Mouse (Mus musculus) hindbrain, embryonic 13.5 days (tissue): ENCODE results near the gene Snx11. TPM values are rescaled to one million over a fixed set of nuclear protein-coding genes. Genes with fewer than 3 reads are reported as not detected.

ENCODE experiments used
- ATAC-seq: fragments of 200-750 bp; cut with Nextera tagmentation; 2 replicates; pipeline ENCODE4 v1.8.0; 2017; ENCODE audit warnings: moderate TSS enrichment; ENCODE audit not compliant: low FRiP score
- H3K27ac ChIP-seq: fragments of 300-500 bp; sonication (generic); 2 replicates; pipeline ENCODE4 v1.5.1; 2015; ENCODE audit warnings: inconsistent platforms, mild to moderate bottlenecking, moderate library complexity
- H3K27me3 ChIP-seq: fragments of 300-500 bp; sonication (generic); 2 replicates; pipeline ENCODE4 v1.6.1; 2015; ENCODE audit warnings: mild to moderate bottlenecking, inconsistent platforms
- H3K36me3 ChIP-seq: fragments of 300-500 bp; sonication (generic); 2 replicates; pipeline ENCODE4 v1.6.1; 2015; ENCODE audit warnings: mild to moderate bottlenecking, inconsistent platforms
- H3K4me1 ChIP-seq: fragments of 300-500 bp; sonication (generic); replicated peaks from 2 replicates; pipeline ENCODE4 v1.6.1; 2015; ENCODE audit warnings: inconsistent platforms
- H3K4me2 ChIP-seq: fragments of 300-500 bp; sonication (generic); 2 replicates; pipeline ENCODE4 v1.6.1; 2015; ENCODE audit warnings: inconsistent platforms, mild to moderate bottlenecking, moderate library complexity
- H3K4me3 ChIP-seq: fragments of 300-500 bp; sonication (generic); 2 replicates; pipeline ENCODE4 v1.5.1; 2015; ENCODE audit warnings: mild to moderate bottlenecking, inconsistent platforms
- H3K9ac ChIP-seq: fragments of 300-500 bp; sonication (generic); 2 replicates; pipeline ENCODE4 v1.6.1; 2015; ENCODE audit warnings: mild to moderate bottlenecking, inconsistent platforms
- H3K9me3 ChIP-seq: fragments of 300-500 bp; sonication (generic); 2 replicates; pipeline ENCODE4 v1.6.1; 2016; ENCODE audit warnings: inconsistent platforms
- WGBS: fragments of 180-500 bp; shearing (Covaris S2); methylation state at CpG from one replicate; pipeline ENCODE4 v1.1.7; 2015; 5-methylcytosine and 5-hydroxymethylcytosine counted together
- polyA plus RNA-seq: library from polyadenylated mRNA; unstranded; fragments of >200 nt; fragmentation: Nextera tagmentation; extraction: Ambion mirVana; gene quantifications from 2 replicates; pipeline ENCODE4 v1.2.1, GENCODE M21; 2015

Snx11 gene
- polyA plus RNA-seq, 1 experiment from 2014 or later = 71.8 TPM

DNA sequence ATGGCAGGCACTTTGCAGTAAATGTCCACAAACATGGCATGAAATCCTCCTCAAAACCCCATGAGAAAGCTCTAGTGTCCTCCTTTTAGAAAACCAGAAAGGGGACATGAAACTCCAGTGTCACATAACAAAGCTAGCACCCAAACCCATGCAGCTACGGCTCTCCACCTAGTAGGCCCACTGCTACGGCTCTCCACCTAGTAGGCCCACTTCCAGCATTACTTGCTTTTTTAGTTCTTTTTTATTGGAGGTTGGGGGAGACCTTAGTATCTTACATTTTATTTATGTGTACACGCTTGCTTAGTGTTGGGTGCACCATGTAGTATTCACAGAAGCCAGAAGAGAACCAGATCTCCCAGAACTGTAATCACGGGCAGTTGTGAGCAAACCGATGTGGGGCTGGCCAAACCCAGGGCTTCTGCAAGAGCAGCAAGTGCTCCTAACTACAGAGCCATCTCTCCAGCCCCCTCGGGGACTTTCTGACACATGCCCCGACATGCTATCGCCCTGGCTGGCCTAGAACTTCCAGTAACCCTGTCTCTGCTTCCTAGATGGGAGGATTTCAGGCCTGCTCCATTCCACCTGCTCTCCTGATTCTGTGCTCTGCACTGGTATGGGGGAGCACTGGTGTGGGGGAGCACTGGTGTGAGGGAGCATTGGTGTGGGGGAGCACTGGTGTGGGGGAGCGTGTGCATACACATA lies 5.9 kb downstream of the Snx11 start:
- Histone ChIP-seq H3K4me1 (peaks cover 61% of the 10 kb centered on the region), H3K9me3 (no peaks in the 10 kb centered on the region), H3K27ac (no peak overlapping the region), H3K4me3 (no peak overlapping the region), H3K27me3 (no peaks in the 10 kb centered on the region), H3K36me3 (peaks cover 60% of the 10 kb centered on the region), H3K4me2 (no peak overlapping the region), H3K9ac (no peak overlapping the region)
- 96% methylated on average over 9 of the region's 9 CpGs for WGBS
- ATAC-seq = no peak

DNA sequence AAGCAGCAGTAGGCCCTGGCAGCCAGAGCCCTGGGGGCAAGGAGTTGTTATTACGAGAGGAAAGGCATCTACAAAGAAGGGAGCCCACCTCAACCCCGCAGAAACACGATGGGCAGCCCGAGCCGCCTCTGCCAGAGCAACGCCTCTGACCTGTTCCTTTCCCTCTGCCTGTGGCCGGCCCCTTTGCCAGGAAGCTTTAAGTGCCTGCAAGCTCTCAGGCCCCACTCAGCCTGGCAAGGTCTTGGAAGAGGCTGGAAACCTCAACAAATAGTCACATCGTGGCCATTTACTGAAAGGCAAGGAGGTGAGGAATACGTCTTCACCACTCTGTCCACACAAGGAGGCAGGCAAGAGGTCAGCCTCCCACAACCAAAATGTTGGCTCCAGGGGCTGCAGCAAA lies 9.1 kb downstream of the Snx11 start:
- no peaks in the 10 kb centered on the region for H3K27me3 ChIP-seq
- ATAC-seq = no peak
- H3K4me2 ChIP-seq = peak overlapping the region; percentile 19; the same call in 1 of the 2 replicates
- H3K9me3 ChIP-seq = no peaks in the 10 kb centered on the region
- peaks cover 62% of the 10 kb centered on the region for H3K4me1 ChIP-seq
- WGBS = 66% methylated on average over 9 of the region's 9 CpGs
- H3K27ac ChIP-seq = peak overlapping the region; percentile 91
- H3K9ac ChIP-seq = peak overlapping the region; percentile 60
- H3K36me3 ChIP-seq = peaks cover 61% of the 10 kb centered on the region
- no peak overlapping the region for H3K4me3 ChIP-seq

DNA sequence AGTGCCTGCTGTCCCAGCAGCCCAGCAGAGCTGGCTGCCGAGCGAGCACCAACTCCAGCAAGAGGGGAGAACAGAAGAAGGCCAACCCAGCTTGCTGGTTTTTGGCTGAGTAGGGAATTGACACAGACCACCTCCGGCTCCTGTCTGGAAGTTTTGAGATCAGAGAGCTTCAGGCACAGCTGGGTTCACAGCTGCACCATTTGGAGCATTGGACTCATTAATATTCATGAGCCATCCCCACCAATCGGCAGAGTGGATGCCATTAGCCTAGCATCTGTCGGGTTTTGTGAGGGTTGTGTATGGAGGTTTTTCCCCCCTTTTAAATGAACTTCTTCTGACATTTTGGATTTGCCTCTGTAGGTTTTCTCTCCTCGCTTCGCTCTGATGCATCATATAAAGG lies 10.3 kb downstream of the Snx11 start:
- peak; percentile 49; the same call in 1 of the 2 replicates for ATAC-seq
- Histone ChIP-seq H3K36me3 (peaks cover 50% of the 10 kb centered on the region), H3K4me1 (peaks cover 70% of the 10 kb centered on the region), H3K9ac (0 out of 2 replicates have a peak overlapping the region, but pooled peaks have one; percentile 30), H3K27ac (peak overlapping the region; percentile 91), H3K27me3 (no peaks in the 10 kb centered on the region), H3K9me3 (no peaks in the 10 kb centered on the region), H3K4me3 (no peak overlapping the region), H3K4me2 (peak overlapping the region; percentile 19; the same call in 1 of the 2 replicates)
- WGBS = 7% methylated on average over 7 of the region's 7 CpGs

DNA sequence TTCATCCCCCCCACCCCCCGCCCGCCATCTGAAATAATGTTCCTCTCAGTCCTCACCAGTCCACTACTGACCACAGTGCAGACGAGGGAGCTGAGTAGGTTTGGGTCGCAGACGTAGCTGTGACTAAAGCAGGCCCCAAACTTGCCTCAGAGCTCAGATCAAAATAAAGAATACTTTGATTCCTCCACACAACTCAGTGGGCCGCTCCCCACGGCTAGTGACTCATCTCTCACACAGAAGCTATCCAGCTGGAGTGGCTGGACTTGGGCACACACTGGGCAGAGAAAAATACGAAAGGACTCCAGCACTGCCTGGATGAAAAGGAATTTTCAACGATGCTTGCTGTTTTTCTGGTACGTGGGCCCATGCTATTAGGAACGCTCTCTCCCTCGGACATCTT lies 10.8 kb downstream of the Snx11 start:
- no peak overlapping the region for H3K4me3 ChIP-seq
- H3K27ac ChIP-seq = peak overlapping the region; percentile 91
- no peak for ATAC-seq
- H3K4me2 ChIP-seq = no peak overlapping the region
- no peaks in the 10 kb centered on the region for H3K9me3 ChIP-seq
- H3K9ac ChIP-seq = 0 out of 2 replicates have a peak overlapping the region, but pooled peaks have one; percentile 30
- H3K4me1 ChIP-seq = peaks cover 72% of the 10 kb centered on the region
- no peaks in the 10 kb centered on the region for H3K27me3 ChIP-seq
- 61% methylated on average over 12 of the region's 12 CpGs for WGBS
- peaks cover 45% of the 10 kb centered on the region for H3K36me3 ChIP-seq

DNA sequence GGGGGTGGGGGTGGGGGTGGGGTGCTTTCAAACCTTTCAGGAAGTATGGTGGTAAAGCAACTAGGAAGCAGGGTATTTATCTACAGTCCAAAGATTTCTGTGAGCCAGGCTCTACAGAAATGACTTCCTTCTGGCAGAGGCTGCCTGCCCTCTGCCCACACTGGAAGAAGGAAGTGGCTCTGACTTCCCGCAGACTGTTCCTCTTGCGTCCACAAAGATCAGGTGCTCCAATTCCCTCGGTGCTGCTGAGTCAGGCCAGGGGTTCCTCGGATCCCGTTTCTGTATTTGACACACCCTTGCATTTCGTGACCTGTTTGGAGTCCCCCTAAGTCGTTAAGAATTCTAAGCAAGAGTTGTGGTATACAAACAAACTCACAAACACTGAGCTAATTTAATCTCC lies 11.7 kb downstream of the Snx11 start:
- no peak for ATAC-seq
- WGBS = 84% methylated on average over 7 of the region's 7 CpGs
- peaks cover 72% of the 10 kb centered on the region for H3K4me1 ChIP-seq
- H3K9me3 ChIP-seq = no peaks in the 10 kb centered on the region
- peaks cover 35% of the 10 kb centered on the region for H3K36me3 ChIP-seq
- H3K9ac ChIP-seq = no peak overlapping the region; the same call in 1 of the 2 replicates
- H3K27ac ChIP-seq = peak overlapping the region; percentile 91
- H3K27me3 ChIP-seq = no peaks in the 10 kb centered on the region
- H3K4me2 ChIP-seq = no peak overlapping the region
- H3K4me3 ChIP-seq = no peak overlapping the region

DNA sequence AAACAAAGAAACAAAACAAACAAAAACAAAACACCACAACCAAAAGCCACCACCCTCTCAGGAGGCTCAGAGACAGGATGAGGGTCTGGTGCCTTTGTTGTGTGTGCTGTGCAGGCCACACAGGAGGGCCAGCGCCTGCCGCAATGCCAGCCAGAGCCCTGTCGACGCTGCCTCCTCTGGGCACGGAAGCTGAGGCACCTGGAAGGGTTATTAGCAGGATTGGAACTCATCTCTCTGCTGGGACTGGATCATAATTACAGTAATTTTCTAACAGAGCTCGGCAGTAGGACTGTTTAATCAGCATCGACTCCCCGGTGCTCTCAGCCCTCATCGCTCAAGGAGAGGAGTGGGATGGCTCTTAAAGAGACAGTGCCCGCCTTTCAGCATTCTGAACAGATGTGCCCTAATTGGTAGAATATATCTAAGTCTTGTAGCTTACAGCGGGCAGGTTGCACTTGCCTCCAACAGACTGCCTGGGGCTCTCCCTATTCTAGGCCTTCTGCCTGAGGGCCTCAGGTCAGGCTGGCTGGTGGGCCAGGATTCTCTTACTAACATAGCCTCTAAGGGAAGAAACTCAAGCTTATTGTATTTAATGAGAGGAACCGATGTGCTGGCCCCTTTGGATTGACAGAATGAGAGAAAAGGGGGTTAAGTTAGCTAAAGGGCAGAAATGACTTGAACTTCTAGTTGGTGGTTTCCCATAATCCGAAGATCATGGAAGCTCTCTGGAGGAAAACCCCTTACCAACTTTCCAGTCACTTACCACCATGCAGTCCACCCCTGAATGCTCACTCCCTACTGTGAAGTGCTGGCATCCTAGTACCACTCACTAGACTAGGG lies 12.6 kb downstream of the Snx11 start:
- peak overlapping the region; percentile 57; the same call in 1 of the 2 replicates for H3K9ac ChIP-seq
- peak; percentile 57; the same call in 1 of the 2 replicates for ATAC-seq
- H3K4me3 ChIP-seq = no peak overlapping the region
- no peaks in the 10 kb centered on the region for H3K9me3 ChIP-seq
- H3K36me3 ChIP-seq = peaks cover 26% of the 10 kb centered on the region
- no peaks in the 10 kb centered on the region for H3K27me3 ChIP-seq
- WGBS = 19% methylated on average over 13 of the region's 13 CpGs
- H3K4me1 ChIP-seq = peaks cover 72% of the 10 kb centered on the region
- H3K27ac ChIP-seq = peak overlapping the region; percentile 91
- peak overlapping the region; percentile 33 for H3K4me2 ChIP-seq

DNA sequence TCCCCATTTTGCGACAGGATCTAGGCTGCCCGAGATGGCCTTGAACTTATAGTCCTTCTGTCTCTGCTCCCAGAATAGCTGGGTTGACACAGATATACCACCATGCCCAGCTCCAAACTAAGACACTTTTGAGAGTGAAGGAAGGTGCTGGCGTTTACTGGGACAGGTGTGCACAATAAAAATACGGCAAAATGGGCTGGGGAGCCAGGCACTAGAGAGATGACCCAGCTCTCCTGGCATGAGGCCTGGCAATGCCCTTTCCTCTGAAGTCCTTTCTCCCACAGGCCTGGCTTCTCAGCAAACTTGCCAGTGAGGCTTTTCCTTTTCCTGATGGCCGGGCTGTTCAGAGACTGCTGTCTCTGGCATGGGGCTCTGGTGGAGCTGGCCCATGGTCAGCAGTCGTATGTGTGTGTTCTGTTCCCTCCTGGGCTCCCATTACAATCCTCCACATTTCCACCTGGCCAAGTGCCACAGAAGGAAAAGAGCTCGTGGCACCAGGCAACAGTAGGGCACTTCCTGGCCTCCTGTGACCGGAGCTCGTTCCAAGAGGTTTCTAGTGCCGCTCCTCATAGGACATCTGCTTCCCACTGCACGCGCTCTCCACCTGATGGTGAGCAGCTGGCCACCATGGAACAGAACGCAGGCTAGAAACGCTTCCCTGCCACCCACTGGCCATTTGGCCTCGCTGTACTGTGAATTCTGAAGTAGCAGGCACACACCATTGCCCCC lies 14.5 kb downstream of the Snx11 start:
- Histone ChIP-seq H3K27me3 (no peaks in the 10 kb centered on the region), H3K27ac (peak overlapping the region; percentile 72), H3K4me3 (no peak overlapping the region), H3K9me3 (no peaks in the 10 kb centered on the region), H3K36me3 (peaks cover 8% of the 10 kb centered on the region), H3K4me1 (peaks cover 57% of the 10 kb centered on the region), H3K4me2 (no peak overlapping the region), H3K9ac (no peak overlapping the region)
- no peak for ATAC-seq
- WGBS = 62% methylated on average over 15 of the region's 15 CpGs

DNA sequence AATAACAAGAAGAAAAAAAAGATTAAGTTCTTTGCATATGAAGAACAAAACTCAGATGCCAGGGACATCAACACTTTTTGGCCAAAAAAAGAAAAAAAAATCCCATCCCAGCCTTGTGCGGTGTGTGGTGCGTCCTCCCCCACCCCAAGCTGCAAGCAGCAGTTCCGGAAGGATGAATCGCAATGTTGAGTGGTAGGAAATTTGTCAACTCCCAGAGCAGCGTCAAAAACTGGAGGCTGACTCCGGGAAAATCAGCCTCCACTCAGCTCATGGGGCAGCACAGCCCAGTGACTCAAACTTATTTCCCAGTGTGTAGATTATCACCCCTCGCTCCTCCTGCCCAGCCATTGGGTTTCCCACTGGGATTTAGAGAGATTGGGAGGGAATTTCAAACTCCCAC lies 15.4 kb downstream of the Snx11 start:
- Histone ChIP-seq H3K4me3 (no peak overlapping the region), H3K4me1 (peaks cover 47% of the 10 kb centered on the region), H3K9me3 (no peaks in the 10 kb centered on the region), H3K9ac (no peak overlapping the region), H3K4me2 (no peak overlapping the region), H3K27ac (0 out of 2 replicates have a peak overlapping the region, but pooled peaks have one; percentile 3), H3K36me3 (peaks cover 6% of the 10 kb centered on the region; the same call in 1 of the 2 replicates), H3K27me3 (no peaks in the 10 kb centered on the region)
- WGBS = 55% methylated on average over 7 of the region's 7 CpGs
- no peak for ATAC-seq

DNA sequence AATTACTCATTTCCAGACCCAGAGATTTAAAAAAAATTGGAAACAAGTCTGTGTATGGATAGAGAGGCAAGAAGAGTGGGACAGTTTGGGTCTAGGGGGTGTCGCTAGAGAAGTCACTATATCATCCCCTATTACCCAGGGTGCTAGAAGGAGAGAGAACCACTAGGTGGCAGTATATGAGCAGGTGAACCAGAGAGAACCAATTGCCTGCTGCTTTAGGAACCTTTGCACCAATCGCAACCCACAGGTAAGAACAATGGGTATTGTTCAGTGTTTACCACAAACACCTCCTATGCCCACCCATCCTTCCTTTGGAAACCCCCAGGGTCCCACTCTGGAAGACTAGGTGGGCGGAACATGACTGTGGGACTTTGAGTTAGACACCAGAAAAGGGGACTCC lies 17.3 kb downstream of the Snx11 start:
- WGBS = 49% methylated on average over 3 of the region's 3 CpGs
- no peak overlapping the region for H3K9ac ChIP-seq
- H3K27ac ChIP-seq = no peak overlapping the region
- H3K9me3 ChIP-seq = no peaks in the 10 kb centered on the region
- H3K27me3 ChIP-seq = no peaks in the 10 kb centered on the region
- H3K4me1 ChIP-seq = peaks cover 28% of the 10 kb centered on the region
- H3K36me3 ChIP-seq = no peaks in the 10 kb centered on the region
- ATAC-seq = no peak
- H3K4me3 ChIP-seq = no peak overlapping the region
- no peak overlapping the region for H3K4me2 ChIP-seq

DNA sequence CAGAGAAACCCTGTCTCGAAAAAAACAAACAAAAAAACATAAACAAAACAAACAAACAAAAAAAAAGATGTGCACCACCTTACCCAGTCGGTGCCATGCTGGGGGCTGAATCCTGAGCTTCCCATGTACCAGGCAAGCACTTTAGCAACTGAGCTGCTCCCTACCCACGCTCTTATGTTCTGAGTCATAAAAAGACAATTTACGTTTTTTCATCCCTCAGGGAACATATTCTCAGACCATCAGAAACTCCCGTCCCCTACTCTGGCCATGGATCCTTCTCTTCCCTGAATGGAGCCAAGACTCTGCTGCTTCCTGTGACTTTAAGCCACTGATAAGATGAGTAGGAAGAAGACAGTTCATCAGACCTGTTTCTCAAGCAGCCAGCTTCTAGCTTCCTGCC lies 19.0 kb downstream of the Snx11 start:
- H3K4me2 ChIP-seq = no peak overlapping the region
- no peak overlapping the region for H3K27ac ChIP-seq
- H3K4me3 ChIP-seq = no peak overlapping the region
- 70% methylated on average over 5 of the region's 5 CpGs for WGBS
- H3K9me3 ChIP-seq = no peaks in the 10 kb centered on the region
- H3K9ac ChIP-seq = no peak overlapping the region
- H3K4me1 ChIP-seq = peaks cover 13% of the 10 kb centered on the region
- H3K36me3 ChIP-seq = no peaks in the 10 kb centered on the region
- H3K27me3 ChIP-seq = no peaks in the 10 kb centered on the region
- ATAC-seq = no peak

DNA sequence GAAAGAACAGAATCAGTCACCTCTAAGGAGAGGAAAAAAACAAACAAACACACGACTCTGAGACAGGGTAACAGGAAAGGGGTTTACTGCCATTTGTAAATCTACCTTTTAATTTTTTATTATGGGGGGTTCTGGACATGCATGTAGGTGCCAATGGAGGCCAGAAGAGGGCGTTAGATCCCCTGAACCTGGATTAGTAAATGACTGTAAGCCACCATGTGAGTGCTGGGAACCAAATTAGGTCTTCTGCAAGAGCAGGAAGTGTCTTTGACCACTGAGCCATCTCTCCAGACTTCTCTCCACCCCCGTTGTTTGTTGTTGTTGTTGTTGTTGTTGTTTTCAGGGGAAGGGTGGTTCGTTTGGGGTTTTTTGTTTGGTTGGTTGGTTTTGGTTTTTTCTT lies 19.9 kb downstream of the Snx11 start:
- no peak for ATAC-seq
- Histone ChIP-seq H3K27ac (no peak overlapping the region), H3K4me2 (no peak overlapping the region), H3K4me1 (0 out of 2 replicates have a peak, but pooled peaks cover 4% of the 10 kb centered on the region), H3K4me3 (no peak overlapping the region), H3K27me3 (no peaks in the 10 kb centered on the region), H3K36me3 (no peaks in the 10 kb centered on the region), H3K9ac (no peak overlapping the region), H3K9me3 (no peaks in the 10 kb centered on the region)
- 59% methylated on average over 4 of the region's 4 CpGs for WGBS

DNA sequence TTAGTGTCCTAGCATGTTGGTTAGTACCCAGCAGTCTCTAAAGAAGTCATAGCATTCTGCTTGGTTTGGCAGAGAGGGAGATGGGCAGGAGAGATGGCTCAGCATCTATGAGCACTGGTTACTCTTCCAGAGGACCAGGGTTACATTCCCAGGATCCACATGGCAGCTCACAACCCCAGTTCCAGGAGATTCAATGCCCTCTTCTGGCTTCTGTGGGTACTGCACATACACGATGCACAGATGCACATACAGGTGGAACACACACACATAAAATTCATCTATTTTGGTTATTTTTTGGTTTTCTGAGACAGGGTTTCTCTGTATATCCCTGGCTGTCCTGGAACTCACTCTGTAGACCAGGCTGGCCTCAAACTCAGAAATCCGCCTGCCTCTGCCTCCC lies 22.1 kb downstream of the Snx11 start:
- H3K9me3 ChIP-seq = no peaks in the 10 kb centered on the region
- H3K4me1 ChIP-seq = no peaks in the 10 kb centered on the region
- no peaks in the 10 kb centered on the region for H3K36me3 ChIP-seq
- no peak for ATAC-seq
- no peak overlapping the region for H3K9ac ChIP-seq
- no peak overlapping the region for H3K27ac ChIP-seq
- H3K4me3 ChIP-seq = no peak overlapping the region
- WGBS = 98% methylated on average over 2 of the region's 2 CpGs
- no peak overlapping the region for H3K4me2 ChIP-seq
- H3K27me3 ChIP-seq = no peaks in the 10 kb centered on the region
